Mouse (Mus musculus) left cerebral cortex, adult 9 months (tissue): ENCODE results near the gene Syt3.

ENCODE experiments used
- DNase-seq, 2 experiments: peaks; one replicate each; pipeline ENCODE4 v3.0.0; 2022; ENCODE audit warnings: low spot score in 2 of 2

The Syt3 gene

GRCm38 (mm10) chr7:44405346-44406014, 21.6 kb downstream of the Syt3 start:
- peak; percentile 97 to 98 for DNase-seq

- no peak for DNase-seq
Observed at GRCm38 (mm10) chr7:44406015-44406355, 22.1 kb downstream of the Syt3 start.

- DNase-seq, result no peak
Observed at GRCm38 (mm10) chr7:44411144-44411543, 27.2 kb downstream of the Syt3 start.

GRCm38 (mm10) chr7:44413307-44413706, 29.4 kb downstream of the Syt3 start:
- no peak for DNase-seq

- DNase-seq, result no peak
Observed at GRCm38 (mm10) chr7:44427666-44428065, 43.8 kb downstream of the Syt3 start.

- peak in 1 of 2 experiments; percentile 56 for DNase-seq
Observed at GRCm38 (mm10) chr7:44428171-44428950, 44.5 kb downstream of the Syt3 start.

- peak in 1 of 2 experiments; percentile 70 for DNase-seq
Observed at GRCm38 (mm10) chr7:44428968-44429521, 45.1 kb downstream of the Syt3 start, which contains the start of gene Lrrc4b. Gene Lrrc4b, plus strand, starts transcription at chr7:44429018.

GRCm38 (mm10) chr7:44429534-44430488, 45.9 kb downstream of the Syt3 start:
- peak in 1 of 2 experiments; percentile 47 for DNase-seq

- DNase-seq, result no peak
Observed at GRCm38 (mm10) chr7:44432550-44432949, 48.6 kb downstream of the Syt3 start.

GRCm38 (mm10) chr7:44433371-44433770, 49.5 kb downstream of the Syt3 start:
- DNase-seq, result no peak

- no peak for DNase-seq
Observed at GRCm38 (mm10) chr7:44434089-44434488, 50.2 kb downstream of the Syt3 start.

GRCm38 (mm10) chr7:44435796-44436195, 51.9 kb downstream of the Syt3 start:
- DNase-seq, result no peak

GRCm38 (mm10) chr7:44436267-44436666, 52.4 kb downstream of the Syt3 start:
- DNase-seq, result no peak

- DNase-seq, result no peak
Observed at GRCm38 (mm10) chr7:44437188-44437587, 53.3 kb downstream of the Syt3 start.

- DNase-seq, result no peak
Observed at GRCm38 (mm10) chr7:44437933-44438332, 54.0 kb downstream of the Syt3 start.

- no peak for DNase-seq
Observed at GRCm38 (mm10) chr7:44439696-44440095, 55.8 kb downstream of the Syt3 start.

- DNase-seq, result no peak
Observed at GRCm38 (mm10) chr7:44440479-44440878, 56.6 kb downstream of the Syt3 start.

GRCm38 (mm10) chr7:44441180-44441579, 57.3 kb downstream of the Syt3 start:
- no peak for DNase-seq

GRCm38 (mm10) chr7:44441648-44442109, 57.8 kb downstream of the Syt3 start:
- DNase-seq, result no peak

- DNase-seq, result no peak
Observed at GRCm38 (mm10) chr7:44442407-44442821, 58.5 kb downstream of the Syt3 start.
